Mouse (Mus musculus): Measurements from ENCODE around the gene Hspa12a. TPM values are rescaled to one million over a fixed set of nuclear protein-coding genes. Genes with fewer than 3 reads are reported as not detected.

The Hspa12a gene
- polyA plus RNA-seq (2012; rRNA removed): 7.0 and 11.2 TPM in 2 replicates

DNA sequence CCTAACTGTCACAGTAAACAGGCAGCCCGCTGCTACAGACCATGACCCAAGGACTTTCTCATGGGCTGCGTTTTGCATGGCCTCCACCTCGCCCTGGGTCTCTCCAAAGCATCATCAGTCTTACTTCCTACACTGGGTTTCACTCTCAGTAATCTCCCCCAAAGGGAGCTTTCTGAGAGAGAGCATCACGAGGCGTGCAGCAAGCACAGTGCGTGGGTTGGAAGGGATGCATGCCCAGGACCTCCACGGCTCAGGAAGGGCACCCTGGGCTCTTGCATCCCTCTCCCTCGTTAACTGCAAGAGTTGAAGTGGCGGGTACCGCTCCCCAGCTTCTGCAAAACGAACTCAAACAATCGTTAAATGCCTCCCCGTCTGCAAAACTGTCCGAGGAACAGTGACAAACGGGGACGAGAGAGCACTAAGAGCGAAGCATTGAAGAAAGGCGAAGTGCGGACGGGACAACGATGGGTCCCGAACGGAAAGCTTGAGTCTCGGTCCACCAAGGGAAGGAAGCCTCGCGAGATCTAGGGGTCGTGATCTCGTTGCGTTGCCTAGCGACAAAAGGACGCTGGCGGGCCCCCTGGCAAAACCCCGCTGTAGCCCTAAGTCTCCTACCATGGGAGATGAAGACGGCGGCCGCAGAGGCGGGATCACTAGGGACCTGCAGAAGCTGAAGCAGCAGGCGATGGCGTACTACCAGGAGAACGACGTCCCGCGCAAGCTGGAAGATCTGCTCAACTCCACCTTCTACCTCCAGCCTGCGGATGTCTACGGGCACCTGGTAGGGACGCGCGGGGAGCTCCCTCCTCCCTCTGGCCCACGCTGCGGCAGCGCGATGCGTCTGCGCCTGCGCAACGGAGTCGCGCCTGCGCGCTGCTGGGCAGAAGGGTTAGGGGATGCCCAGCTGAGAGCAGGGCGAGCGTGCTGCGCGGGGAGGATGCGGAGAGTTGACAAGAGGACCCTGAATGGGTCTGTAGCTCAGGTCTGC is at the start of gene Hspa12a, which contains the start of gene Eno4:
TSS of gene Hspa12a (minus strand) at position 814 of the 988 bp plus-strand sequence.
TSS of gene Eno4 (plus strand) at position 585 of the 988 bp plus-strand sequence.

DNA sequence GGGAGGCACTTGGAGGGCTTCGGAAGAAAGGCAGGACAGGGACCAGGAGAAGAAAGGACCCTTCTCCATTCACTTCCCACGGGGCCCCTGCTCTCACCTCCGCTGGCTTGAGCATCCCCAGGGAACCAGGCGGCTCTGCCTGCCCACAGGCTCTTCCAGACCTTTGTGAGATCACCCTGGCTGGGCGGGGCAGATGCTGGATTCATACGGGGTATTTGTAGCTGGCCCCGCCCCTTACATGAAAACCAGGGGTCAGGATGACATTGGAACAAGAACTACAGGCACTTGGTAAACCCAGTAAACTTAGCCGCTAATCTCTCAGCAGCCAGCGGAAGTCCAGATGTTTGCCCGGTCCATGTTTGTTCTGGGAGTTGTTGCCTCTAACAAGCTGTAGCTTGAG is 149.2 kb downstream of the Hspa12a start, which contains the start of gene 1700019N19Rik:
TSS of gene 1700019N19Rik (minus strand) at position 178 of the 400 bp plus-strand sequence.

DNA sequence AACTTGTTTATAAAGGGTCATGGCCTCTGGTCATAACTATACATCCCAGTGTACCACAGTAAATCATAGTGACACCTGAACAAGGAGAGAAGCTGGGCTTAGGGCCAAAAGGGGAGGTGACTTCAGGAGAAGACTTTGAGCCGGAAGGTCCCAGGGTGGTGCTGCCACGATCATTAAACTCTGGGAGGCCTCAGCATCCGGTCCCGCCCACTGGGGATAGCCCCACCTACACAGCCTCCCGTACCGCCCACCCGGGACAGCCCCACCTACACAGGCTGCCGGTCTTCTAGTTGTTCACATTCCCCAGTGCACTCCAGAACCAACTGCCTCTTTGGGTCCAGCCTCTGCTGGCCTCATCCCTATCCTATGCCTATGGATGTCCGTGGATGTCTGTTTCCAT is 184.0 kb downstream of the Hspa12a start, which contains the start of gene Pnliprp2:
TSS of gene Pnliprp2 (plus strand) at position 297 of the 400 bp plus-strand sequence.

Other genes starting within 250 kb of the Hspa12a start
- 0.17 and 162 TPM in 2 replicates for gene Pnliprp1, start 214.8 kb downstream of the Hspa12a start, polyA plus RNA-seq (2012; rRNA removed)
- 0.51 and 23.7 TPM in 2 replicates for gene Pnliprp2, start 183.9 kb downstream of the Hspa12a start, polyA plus RNA-seq (2012; rRNA removed)
- gene 1700019N19Rik, start 149.2 kb downstream of the Hspa12a start, polyA plus RNA-seq (2012; rRNA removed): not detected in 2 replicates
- 0.03 TPM in 1 of 2 replicates, not detected in the other for gene Eno4, start 229 bp downstream of the Hspa12a start, polyA plus RNA-seq (2012; rRNA removed)
- 2.2 and 2.6 TPM in 2 replicates for gene Shtn1, start 132.4 kb upstream of the Hspa12a start, polyA plus RNA-seq (2012; rRNA removed)
- not detected in 2 replicates for gene Vax1, start 226.4 kb upstream of the Hspa12a start, polyA plus RNA-seq (2012; rRNA removed)